Mouse (Mus musculus) liver, adult 2 months (tissue): Measurements from ENCODE around the gene Sema3a.

Experiments
- CTCF ChIP-seq: fragments of 200-500 bp; IDR thresholded peaks from 2 replicates; pipeline ENCODE4 v1.5.1; 2011; ENCODE audit warnings: low read depth, low read length, control low read depth
- POLR2A ChIP-seq: fragments of 200-500 bp; IDR thresholded peaks from 2 replicates; pipeline ENCODE4 v1.6.1; 2011; ENCODE audit warnings: low read length, control low read depth; ENCODE audit not compliant: insufficient read depth; ENCODE audit errors: extremely low read depth

DNA sequence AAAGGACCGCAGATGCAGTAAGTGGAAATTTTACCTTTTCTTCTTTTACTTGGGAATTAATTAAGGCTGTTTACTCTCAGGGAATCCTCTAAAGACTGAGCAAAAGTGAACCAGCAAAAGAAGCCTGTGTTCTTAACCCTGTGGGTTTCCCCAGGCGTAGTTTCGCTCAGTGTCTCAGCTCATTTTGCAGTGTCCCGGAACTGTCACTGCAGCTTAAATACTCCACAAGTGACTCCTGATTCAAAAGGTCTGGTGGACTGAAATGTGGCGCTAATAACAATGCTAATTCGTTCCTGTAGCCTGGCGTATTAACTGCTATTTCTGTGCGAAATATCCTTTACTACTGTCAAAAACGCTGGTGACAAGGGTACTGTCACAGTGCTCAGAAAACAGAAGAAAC is 543 bp downstream of the Sema3a start:
- no peak for TF ChIP-seq POLR2A
- no peak for TF ChIP-seq CTCF
